Mouse (Mus musculus) mesoderm, embryonic 11.5 days (tissue): ENCODE measurements at regions not wholly inside any gene's neighbourhood (a gene's known extent, or its start where the extent isn't known, plus 50 kb on each side); places are given as distances from the start of the nearest gene placed in this dataset.

Experiments used
- DNase-seq: peaks from one replicate; pipeline ENCODE4 v3.0.0-alpha.2; 2012; ENCODE audit warnings: low read depth, low spot score

- no peak for DNase-seq
Measured at GRCm38 (mm10) chr4:74466081-74466480, 223.8 kb downstream of the Kdm4c start.

- no peak for DNase-seq
Measured at GRCm38 (mm10) chr4:74512489-74512888, 270.2 kb downstream of the Kdm4c start.

GRCm38 (mm10) chr4:74553888-74554287 is 311.6 kb downstream of the Kdm4c start:
- no peak for DNase-seq

GRCm38 (mm10) chr4:74563565-74563964 is 321.3 kb downstream of the Kdm4c start:
- peak; percentile 50 for DNase-seq

- DNase-seq, result no peak
Measured at GRCm38 (mm10) chr4:74586400-74586799, 344.1 kb downstream of the Kdm4c start.

GRCm38 (mm10) chr4:74587125-74587524 is 344.8 kb downstream of the Kdm4c start:
- no peak for DNase-seq

GRCm38 (mm10) chr4:74588761-74589160 is 346.5 kb downstream of the Kdm4c start:
- no peak for DNase-seq

GRCm38 (mm10) chr4:74613032-74613431 is 370.7 kb downstream of the Kdm4c start:
- peak; percentile 69 for DNase-seq
